Mouse (Mus musculus) testis, postnatal 10 days (tissue): ENCODE data around the gene Gja8.
A peak's percentile ranks its signal among the peaks of the same experiment; 100 is the strongest.

ENCODE experiments used
- DNase-seq: peaks from one replicate; pipeline ENCODE4 v3.0.0; 2021; ENCODE audit warnings: low spot score

The Gja8 gene

DNA sequence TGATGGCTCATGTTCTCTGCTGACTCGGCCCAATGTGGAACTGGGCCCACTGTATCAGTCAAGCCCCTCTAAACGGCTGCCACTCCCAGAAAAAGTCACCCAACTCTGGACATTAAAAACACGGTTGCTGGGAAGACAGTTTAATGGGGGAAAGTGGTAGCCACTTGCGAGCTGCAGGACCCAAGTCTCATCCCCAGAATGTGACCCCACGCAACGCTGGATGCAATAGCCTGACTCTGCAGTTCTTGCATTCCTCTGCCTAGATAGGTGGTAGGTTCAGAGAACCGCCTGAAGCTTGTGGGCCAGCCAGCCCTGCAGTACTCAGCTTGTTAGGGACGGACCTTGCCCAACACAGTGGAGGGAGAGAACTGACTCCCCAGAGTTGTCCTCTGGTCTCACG, 46.3 kb downstream of the Gja8 start:
- no peak for DNase-seq

GRCm38 (mm10) chr3:96874808-96875571, 50.8 kb downstream of the Gja8 start:
- no peak for DNase-seq

- DNase-seq: peak; percentile 27
Measured at GRCm38 (mm10) chr3:96872501-96872900, 53.3 kb downstream of the Gja8 start.

DNA sequence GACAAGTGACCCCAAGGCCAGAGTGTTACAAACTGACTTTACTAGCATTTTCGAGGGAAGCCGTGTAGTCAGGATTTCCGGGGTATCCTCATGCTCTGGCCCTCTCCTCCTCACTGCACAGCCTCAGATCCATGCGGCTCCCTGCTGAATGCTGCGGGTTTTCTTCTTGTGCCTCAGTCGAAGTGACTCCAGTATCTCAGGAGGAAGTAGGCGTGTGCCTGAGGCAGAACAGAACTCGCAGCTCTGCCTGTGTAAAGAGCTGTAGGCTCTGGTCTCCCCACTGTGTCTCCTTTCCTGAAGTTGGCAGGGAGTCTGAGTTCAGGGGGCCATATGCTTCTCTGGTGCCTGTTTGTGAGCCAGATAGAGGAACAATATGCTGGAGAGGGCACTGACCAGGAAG, 54.8 kb downstream of the Gja8 start:
- DNase-seq: peak; percentile 23

DNA sequence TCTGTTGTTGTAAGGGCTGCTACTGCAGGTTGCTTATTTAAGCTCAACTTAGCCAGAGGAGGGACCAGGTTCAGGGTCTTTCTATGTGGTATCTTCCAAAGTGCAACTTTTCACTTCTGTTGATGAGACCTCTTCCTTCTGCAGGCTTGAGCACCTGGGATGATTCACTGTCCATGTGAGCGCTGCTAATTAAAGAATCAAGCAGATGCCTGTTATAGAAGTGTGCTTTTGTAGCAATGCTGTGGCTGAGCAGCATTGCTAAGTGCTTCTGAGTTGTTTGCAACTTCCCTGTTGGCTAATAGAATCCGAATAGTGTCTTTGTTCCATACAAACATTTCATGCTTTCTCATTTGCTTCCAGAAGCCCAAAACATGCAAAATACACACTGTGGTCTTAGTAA, 55.5 kb downstream of the Gja8 start:
- no peak for DNase-seq

DNA sequence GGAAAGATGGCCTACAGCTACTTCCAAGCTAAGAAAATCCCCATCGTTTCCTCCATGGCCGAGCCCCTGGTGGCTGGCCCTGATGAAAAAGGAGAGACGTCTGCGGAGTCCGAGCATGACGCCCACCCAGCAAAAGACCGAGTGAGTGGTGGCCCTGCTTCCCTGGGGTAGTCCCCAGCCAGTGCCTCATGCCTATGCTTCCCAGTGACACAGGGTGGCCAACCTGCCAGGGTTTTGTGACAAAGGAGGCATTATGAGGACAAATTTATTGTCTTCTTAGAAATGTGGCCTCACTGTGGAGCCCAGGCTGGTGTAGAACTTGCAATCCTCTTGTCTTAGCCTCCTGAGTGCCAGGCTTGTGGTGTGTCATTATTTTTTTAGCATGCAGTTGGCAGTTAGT, 56.7 kb downstream of the Gja8 start:
- DNase-seq: peak; percentile 31

GRCm38 (mm10) chr3:96868566-96868965, 57.3 kb downstream of the Gja8 start:
- DNase-seq: no peak

DNA sequence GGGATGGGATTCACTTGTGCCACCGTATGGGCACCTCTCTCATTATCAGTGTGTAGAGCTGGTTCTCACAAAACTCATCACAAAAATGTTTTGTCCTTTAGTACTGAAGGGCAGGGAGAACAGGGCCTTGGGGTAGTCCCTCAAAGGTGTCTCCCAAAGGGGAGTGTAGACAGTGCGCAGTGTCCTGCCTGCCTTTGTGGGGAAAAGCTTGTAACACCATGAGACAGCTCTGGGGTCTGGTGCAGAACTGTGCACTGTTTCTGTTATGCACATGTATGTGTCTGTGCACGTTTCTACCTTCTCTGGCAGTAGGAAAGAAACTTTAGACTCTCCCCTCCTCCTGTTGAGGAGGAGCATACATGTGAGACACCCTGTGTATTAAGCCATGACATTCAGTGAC, 58.0 kb downstream of the Gja8 start:
- peak; percentile 26 for DNase-seq
